Mouse (Mus musculus) lung, adult 2 months (tissue): ENCODE data around the gene Clcn3.

ENCODE experiments used
- CTCF ChIP-seq: fragments of 200-500 bp; IDR thresholded peaks from 2 replicates; pipeline ENCODE4 v1.5.1; 2011; ENCODE audit warnings: mild to moderate bottlenecking, low read length, control low read depth; ENCODE audit not compliant: insufficient read depth
- POLR2A ChIP-seq: fragments of 200-500 bp; IDR thresholded peaks from 2 replicates; pipeline ENCODE4 v1.6.1; 2011; ENCODE audit warnings: low read depth, mild to moderate bottlenecking, control low read depth, low read length, borderline replicate concordance; ENCODE audit errors: extremely low read depth

DNA sequence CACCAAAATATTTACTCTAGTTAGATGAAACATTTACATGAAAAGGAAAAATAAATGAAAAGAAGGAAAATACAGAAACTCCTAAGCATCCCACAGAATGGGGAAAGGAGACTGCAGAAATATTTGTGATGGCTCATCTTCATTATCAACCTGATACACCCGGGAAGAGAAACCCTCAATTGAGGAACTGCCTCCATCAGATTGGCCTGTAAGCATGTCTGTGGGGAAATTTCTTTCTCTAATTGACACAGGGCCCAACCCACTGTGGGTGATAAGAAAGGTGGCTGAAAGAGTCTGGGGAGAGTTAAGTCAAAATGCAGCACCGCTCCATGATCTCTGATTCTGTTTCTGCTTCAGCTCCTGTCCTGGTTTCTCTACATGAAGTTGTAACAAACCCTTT lies 9.7 kb downstream of the Clcn3 start:
- TF ChIP-seq CTCF (no peak), POLR2A (no peak)
